Mouse (Mus musculus): ENCODE measurements around the gene Herc1. TPM values are rescaled to one million over a fixed set of nuclear protein-coding genes. Genes with fewer than 3 reads are reported as not detected.

Herc1 gene
- total RNA-seq, 4 experiments from 2014 or later: 31.0 to 42.2 (median 34.1) TPM

DNA sequence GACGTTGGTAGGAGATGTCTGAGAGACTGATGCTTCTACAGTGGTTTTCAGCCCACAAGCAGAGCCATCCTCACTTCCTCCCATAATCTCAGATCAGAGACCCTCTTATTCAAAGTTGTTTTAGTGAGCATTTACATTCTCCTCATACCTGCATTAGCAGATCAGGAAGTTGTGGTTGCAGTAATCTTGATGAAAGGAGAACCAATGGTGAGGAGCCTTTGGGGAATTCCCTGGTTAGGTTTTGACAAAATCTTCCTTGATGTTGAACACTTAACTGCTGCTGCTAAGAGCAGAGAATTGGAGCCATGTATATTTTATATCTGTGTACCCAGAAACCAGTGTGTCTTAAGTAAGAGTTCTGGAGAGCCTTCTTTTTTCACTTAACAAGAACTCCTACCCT is 142.1 kb downstream of the Herc1 start:
- no peak for DNase-seq (ENCODE audit: low spot score in 2 of 2)

DNA sequence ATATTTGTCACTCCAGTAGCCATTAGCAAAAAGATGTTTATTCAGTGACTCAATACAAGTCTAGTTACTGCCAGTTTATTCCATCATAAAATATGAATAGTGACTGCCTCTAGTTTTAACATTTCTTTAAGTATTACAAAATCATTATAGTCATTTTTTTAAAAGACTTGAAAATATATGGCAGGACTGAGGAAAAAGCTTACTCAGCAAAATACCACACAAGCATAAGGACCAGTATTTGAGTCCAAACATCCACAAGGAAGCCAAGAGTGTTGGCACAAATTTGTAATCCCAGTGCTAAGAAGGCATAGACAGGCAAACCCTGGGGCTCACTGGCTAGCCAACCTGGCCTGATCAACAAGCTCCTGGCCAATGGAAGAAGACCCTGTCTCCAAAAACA is 143.7 kb downstream of the Herc1 start:
- DNase-seq (ENCODE audit: low spot score in 2 of 2): no peak

DNA sequence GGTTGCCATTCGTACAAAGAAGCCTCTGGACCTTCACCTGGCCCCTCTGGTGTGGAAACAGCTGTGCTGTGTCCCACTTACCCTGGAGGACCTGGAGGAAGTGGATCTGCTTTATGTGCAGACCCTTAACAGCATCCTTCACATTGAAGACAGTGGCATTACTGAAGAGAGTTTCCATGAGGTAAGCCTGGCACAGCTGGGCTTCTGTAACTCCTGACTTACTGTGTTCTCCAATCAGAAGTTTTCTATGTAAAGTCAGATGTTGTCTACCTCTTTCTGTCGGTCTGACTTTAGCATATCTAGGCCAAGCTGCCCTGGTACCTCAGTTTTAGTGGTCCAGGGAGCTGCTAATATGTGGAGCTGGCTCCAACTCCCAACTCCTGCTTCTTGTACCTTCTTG is 151.0 kb downstream of the Herc1 start:
- no peak for DNase-seq (ENCODE audit: low spot score in 2 of 2)

DNA sequence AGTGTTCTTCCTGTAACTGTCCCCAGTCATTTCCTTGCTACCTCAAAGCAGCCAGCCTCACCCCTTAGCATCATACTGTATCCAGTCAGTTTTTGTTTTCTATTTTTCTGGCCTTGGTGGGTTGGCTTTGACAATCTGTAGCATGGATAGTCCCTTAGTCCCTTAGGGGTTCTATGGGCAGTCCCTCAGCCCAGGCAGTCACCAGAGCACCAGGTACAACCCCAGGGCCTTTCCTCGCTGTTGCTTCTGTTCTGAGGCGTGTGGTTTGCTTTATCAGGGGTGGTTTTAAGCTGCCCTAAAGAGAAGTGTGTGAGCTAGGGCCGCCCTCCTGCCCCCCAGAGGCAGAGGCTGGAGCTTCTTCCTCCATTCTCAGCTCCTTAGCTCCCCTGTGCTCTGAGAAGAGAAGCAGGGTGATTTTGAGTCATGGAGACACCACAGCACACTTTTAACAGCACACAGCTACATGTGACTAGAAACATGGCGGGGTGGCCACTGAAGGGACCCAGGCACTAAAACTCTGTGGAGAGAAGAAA is 153.7 kb downstream of the Herc1 start:
- no peak for DNase-seq (ENCODE audit: low spot score in 2 of 2)

DNA sequence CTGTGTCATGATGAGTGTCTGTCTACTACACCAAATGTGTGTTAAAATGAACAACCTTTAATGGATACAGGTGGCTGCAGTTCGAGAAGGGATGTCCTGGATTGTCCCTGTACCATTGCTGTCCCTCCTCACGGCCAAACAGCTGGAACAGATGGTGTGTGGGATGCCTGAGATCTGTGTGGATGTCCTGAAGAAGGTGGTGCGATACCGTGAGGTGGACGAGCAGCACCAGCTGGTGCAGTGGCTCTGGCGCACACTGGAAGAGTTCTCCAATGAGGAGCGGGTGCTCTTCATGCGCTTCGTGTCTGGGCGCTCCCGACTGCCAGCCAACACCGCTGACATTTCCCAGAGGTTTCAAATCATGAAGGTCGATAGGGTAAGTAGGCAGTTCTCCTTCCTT is 154.3 kb downstream of the Herc1 start:
- DNase-seq (ENCODE audit: low spot score in 2 of 2): no peak

DNA sequence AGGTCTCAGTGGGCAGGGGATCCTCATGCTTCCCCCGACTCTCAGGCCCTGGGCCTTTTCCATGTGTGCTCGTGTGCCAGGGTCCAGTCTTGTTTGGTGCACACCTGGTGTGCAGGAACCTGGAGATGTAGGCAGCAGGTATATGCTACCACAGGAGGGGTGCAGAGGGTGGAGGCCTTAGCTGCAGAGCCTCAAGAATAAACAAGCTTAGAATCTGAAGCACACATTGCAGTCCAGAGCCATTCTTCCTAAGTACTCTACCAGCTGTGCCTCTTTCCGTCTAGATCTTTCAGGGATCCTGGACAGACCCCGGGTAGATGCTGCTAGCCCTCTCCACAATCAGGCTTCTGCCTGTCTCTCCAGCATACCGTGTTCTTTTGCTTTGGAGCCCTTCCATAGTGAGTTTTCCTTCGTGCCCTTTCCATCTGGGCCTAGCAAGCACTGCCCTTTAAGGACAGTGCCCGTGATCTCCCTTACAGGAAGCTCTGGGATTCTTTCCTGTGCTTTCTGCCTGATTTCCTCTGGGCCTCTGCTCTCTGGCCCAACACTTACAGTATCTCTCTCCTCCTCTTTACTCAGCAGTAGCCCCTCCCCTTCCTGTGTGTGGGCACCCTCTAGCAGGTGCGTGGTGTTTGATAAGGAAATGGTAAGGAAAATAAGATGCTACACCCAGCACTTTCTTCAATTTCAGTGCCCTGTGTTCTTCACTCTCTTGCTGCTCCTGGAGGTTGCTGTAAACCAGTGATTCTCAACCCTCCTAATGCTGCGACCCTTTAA is 155.1 kb downstream of the Herc1 start:
- DNase-seq (ENCODE audit: low spot score in 2 of 2): no peak

DNA sequence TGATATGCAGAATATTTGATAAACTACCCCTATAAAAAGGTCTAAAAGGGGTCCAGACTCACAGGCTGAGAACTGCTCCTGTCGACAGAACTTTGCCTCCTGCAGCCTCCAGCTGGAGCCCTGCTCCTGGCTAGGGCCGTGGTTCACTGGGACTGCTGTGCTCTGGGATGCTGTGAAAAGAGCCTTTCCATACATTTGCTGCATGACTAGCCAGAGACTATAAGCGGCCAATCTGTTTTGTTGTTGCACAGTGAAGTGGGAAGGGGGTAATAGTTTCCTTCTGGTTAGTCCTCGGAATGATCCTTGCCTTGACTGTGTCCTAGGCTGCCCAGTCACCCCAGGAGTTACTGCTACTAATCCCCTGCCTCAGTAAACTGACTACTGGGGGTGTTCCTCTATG is 155.8 kb downstream of the Herc1 start:
- DNase-seq (ENCODE audit: low spot score in 2 of 2): no peak

DNA sequence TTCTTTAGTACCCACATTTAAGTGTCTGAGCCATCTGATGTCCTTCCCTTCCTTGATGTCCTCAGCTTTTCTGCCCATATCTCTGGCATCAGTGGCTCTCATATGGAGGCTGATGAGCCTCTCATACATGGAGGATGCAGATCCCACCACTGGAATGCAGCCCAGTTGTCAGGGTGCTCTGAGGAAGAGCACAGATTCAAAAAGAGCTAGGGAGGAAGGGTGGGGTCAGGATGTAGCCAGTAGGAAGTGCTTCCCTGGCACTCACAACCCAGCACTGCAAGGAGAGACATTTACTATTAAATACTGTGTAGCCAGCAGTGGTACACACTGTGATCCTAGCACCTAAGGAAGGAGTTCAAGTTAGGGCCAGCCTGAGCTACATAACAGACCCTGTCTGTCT is 156.2 kb downstream of the Herc1 start:
- no peak for DNase-seq (ENCODE audit: low spot score in 2 of 2)

DNA sequence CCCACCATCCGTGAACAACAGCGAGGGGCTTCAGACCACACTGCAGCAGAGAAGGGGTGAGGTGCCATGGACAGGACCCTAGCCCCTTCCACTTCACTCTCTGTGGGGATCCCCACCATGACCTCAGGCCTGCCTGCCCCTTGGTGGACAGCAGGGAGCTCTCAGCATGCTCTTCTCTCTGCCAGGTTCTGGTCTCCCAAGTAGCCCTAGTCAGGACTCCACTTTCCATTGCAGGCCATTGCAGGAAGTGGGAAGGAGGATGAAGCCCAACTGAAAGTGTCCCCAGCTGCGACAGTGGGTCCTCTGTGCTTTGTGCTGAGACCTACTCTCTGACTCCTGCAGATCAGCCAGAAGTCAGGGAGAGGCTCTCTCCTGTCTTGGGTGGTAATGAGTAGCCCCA is 157.4 kb downstream of the Herc1 start:
- no peak for DNase-seq (ENCODE audit: low spot score in 2 of 2)

DNA sequence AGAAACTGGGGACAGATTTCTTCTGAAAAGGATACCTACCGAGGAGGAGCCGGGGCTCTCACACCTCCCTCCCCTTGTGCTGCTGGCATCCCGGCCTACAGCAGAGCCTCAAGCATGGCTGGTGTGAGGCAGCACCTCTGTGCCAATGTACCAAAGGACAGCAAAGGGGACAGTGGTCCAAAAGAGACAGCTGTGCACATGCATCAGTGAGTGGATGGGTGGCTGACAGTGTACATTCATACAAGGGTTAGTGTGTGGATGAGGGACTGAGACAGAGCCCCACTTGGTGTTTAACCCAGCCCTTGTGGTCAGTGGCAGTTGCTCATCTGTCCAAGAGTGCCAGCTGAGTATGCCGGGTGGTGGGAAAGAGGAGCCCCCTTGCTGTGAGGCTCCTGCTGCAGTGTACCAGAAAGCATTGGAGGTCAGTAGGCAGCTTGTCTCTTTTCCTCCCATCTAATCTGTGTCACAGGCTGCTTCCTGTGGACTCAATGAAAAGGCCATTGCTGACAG is 158.7 kb downstream of the Herc1 start:
- DNase-seq (ENCODE audit: low spot score in 2 of 2): no peak

DNA sequence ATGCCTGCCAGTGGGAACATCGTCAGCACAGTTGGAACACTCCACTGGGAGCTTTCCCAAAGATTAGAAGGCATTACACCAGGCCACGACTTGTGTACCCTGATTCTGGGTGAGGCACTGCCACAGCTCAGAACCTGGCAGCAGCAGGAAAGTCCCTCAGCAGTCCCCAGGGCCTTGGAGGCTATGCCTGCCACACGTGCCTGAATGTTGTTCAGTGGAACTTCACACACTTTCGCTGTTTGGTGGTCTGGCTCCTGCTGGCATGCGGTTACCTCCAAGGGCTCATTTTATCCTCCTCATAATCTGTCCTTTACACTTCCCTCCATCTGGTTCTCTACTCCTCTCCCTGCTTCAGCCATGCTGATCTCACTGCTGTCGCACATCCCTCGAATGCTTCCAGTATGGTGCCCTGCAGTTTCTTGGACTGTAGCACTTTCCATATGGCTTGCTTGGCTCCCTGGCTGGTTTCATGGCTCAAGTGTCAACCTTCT is 160.1 kb downstream of the Herc1 start:
- no peak for DNase-seq (ENCODE audit: low spot score in 2 of 2)

DNA sequence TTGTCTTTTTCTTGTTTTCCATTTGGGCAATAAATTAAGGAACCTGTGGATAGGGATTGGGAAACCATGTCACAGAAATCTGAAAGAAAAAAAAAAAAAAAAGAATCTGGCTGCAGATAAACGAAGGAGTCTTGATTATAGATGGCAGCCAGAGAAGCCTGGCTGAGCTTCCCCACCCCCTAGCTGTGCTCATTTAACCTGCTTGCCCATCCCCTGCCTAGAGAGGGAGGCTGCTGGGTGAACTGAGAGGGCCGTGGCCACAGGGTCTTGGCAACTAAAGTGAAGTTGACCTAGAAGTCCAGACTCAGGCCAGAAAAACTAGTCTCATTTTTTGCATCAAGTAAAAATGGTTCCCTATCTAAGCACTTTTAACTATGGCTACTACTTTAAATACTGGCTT is 160.7 kb downstream of the Herc1 start:
- DNase-seq (ENCODE audit: low spot score in 2 of 2): no peak

DNA sequence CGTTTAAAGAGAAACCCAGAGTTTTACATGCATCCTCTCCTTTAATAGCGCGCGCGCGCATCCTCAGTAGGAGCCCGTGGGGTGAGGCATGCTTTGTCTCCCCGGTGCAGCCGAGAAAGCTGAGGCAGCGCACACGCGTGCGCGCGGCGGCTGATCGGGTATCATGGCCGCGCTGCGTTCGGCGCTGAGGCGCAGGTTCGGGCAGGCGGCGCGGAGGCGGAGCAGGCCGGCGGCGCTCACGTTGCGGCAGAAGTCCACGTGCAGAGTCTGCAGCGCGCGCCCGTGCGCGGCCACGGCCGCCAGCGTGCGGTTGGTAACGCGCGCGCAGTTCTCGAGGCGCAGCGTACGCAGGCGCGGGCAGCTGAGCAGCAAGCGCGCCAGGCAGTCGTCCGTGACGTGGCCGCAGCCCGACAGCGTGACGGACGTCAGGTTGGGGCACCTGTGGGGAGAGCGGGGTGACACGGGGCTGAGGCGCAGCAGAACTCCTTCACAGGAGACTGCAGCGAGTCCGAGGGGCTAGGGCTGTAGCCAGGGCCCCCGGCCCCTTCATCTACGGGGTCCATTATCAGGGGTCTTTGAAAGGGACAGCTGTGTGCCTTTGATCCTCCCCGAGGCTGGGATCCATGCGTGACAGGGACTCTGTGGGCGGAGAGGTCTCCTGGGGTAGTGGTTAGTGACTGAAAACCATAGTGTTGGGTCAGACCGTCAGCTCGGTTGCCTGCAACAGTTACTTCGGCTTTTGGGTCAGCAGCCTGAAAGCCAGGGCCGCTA is 161.5 kb downstream of the Herc1 start:
- DNase-seq (ENCODE audit: low spot score in 2 of 2): peak; percentile 87 to 94

DNA sequence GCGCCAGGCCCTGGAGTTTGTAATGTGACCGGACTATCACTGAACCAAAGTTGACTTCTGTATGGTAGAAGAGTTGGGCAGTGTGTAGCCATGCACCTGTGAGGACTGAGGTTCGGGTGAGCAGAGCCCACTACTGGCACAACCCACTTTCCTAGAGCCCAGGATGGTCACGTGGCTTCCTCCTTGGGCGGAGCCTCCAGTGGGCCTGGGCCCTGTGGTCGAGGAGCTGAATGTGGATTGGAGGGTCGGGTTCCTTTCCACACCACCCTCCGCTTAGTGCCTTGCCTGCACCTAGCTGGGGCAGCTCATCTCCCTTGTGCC is 162.1 kb downstream of the Herc1 start:
- DNase-seq (ENCODE audit: low spot score in 2 of 2): peak; percentile 78 to 85

DNA sequence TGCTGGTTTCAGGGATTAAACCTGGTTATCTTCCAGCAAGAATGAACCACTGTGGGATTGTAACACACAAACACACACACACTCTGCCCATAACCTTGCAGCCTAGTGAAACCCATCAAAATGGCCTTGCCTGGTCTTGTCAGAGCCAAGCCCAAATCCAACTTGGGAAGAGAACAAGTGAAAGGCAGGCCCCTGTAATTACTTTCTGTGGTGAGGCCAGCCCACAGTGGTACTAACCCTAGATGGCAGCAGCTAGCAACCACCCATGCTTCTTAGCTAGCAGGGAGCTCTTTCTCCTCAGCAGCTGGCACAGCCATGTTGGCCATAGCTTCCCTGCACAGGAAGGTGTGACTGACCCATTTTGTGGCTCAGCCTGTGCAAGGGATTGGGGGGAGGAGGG is 162.9 kb downstream of the Herc1 start:
- no peak for DNase-seq (ENCODE audit: low spot score in 2 of 2)

DNA sequence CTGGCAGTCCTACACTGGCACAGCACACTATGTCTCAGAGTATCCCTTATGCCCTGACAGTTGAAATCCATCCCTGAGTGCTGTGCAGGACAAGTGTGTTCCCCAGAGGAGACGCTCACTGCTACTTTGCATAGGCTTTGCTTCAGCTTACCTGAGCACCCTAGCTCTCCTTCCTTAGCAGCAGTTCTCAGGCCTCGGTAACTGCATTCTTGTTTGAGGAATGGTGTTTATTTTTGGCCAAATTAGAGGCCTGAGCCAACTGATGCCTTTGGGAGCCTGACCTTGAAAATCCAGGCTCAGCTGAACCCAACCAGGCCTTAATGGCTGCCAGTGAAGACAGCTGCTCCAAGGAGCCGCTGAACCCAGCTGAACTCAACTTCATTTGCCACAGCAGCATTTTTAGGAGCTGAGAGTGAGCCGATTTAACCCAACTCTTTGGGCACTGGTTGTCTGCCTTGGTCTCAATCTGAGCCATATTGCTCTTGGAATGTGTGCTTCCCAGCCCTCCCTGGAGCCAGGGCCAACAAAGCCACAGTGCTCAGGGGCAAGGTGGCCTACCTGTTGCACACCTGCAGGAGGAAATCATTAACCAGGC is 163.5 kb downstream of the Herc1 start:
- peak in 1 of 2 experiments; percentile 30 for DNase-seq (ENCODE audit: low spot score in 2 of 2)

DNA sequence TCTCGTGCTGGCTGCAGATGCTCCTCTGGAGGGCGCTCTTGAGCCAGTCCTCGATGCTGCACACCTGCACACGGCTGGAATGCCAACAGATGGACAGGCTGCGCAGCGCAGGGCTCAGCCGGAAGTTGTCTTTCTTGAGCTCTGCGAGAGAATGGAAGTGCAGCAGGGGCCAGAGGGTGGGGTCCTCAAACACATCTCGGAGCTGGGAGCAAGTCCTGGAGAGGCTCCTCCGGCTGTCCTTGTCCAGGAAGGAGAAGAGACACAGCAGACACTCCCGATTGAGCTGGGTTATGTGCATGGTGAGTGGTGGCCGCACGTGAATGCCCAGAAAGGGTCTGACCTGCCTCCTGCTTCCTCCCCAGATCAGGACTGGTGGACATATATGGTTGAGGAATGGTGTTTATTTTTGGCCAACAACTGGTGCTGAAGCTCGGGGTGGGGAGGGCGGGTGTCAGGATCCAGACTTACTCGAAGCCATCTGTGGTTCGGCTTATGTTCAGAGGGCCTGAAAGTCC is 164.1 kb downstream of the Herc1 start, which contains the start of gene Fbxl22:
Gene Fbxl22, minus strand, starts transcription at position 338 of the 515 bp plus-strand sequence.
- DNase-seq (ENCODE audit: low spot score in 2 of 2): peak in 1 of 2 experiments; percentile 42

DNA sequence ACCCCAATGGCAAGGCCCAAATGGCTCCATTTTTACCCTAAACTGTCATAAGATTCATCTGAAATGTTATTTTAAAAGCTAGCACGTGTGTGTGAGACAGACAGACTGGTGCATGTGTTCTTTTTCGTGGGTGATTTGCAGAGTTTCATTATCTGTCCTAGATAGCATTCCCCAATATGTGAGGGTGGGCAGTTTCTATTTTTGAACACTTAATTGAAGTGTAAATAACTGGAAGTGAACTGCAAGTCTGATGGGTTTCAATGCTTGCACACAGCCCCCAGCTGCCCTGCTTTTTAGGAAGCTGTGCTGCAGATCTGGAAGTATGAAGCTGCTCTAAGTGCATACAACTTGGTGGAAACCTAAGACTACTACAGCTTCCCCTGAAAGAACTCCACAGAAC is 164.9 kb downstream of the Herc1 start:
- DNase-seq (ENCODE audit: low spot score in 2 of 2): no peak

DNA sequence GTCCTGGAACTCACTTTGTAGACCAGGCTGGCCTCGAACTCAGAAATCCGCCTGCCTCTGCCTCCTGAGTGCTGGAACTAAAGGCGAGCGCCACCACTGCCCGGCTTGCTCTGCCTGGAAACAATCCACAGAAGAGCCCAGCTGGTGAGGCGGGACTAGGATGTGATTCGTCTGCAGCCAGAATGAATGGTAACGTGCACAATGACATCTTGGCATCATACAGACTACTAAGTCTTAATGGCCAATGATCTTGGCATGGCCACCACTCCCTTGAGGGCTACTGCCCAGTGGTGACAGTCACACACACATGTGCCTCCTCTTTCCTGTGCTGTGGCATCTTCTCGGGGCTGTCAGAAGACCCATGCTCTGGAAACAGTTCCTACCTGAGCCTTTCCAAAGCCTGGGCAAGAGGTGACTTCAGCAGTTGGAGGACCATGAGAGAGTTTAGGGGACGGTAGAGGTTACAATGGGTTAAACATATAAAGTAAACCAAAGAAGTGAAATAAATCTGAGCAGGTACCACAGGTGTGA is 165.5 kb downstream of the Herc1 start:
- no peak for DNase-seq (ENCODE audit: low spot score in 2 of 2)

DNA sequence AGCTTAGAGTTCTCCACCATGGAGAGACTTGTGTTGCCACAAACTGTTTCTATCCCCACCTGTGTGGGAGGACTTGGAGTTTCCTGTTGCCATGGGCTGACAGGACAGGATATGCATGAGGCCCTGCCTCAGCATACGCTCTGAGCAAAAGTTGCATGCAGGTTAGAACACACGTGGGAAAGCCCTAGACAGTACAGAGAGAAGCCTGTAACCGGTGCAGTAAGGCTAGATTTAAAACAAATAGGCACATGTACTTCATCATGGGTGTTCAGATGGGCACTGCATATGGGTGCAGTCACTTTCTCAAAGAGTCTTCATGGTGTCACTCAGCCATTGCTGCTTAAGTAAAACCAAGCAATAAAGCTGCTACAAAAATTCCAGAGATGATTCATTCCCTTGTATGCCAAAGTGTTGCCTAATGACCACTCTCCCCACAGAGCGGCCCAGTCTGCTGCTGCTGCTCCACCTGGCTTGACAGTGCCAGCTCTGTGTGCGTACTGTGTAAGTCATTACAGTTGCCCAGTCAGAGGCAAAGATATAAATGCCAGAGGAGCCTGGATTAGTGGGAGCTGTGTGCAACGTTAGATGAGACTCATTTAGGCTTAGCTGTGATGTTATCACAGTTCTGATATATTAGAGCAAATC is 166.2 kb downstream of the Herc1 start:
- no peak for DNase-seq (ENCODE audit: low spot score in 2 of 2)

DNA sequence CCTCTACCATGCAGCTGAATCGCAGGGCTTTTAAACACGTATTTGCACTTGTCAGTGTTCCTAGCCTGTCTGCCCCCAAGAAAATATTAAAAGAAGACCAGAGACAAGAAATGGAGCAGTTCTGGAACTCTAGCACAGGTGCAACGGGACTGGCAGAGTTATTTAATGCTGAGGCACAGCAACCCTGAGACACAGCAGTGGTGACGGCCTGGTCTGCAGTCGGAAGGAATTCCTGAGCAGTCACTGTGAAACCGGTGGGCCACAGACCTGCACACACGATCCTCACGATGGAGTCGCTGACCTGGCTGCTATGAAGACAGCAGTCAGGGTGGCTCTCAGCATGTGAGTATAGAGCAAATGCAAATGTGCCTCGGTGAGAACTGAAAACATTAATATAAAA is 167.5 kb downstream of the Herc1 start:
- no peak for DNase-seq (ENCODE audit: low spot score in 2 of 2)

Measured in gastrocnemius, adult 8-10 months (tissue).